Mouse (Mus musculus) ES-Bruce4 (cell line): ENCODE data around the gene Smpd2. TPM values are rescaled to one million over a fixed set of nuclear protein-coding genes. Genes with fewer than 3 reads are reported as not detected.

Source experiments
- H3K27ac ChIP-seq: 2 replicates; pipeline ENCODE4 v1.5.1; 2012; ENCODE audit warnings: low read length, inconsistent platforms; ENCODE audit not compliant: insufficient read depth
- H3K27me3 ChIP-seq: 2 replicates; pipeline ENCODE4 v1.6.1; 2012; ENCODE audit warnings: mild to moderate bottlenecking, low read length, inconsistent platforms; ENCODE audit not compliant: control insufficient read depth, poor library complexity, insufficient read depth, severe bottlenecking
- H3K36me3 ChIP-seq: 2 replicates; pipeline ENCODE4 v1.6.1; 2012; ENCODE audit warnings: inconsistent platforms, mild to moderate bottlenecking, low read length, moderate library complexity; ENCODE audit not compliant: control insufficient read depth, poor library complexity, insufficient read depth, severe bottlenecking
- H3K4me1 ChIP-seq: one replicate; pipeline ENCODE4 v1.8.1; 2011; ENCODE audit warnings: low read length; ENCODE audit not compliant: control insufficient read depth, insufficient read depth
- H3K4me3 ChIP-seq: 2 replicates; pipeline ENCODE4 v1.5.1; 2011; ENCODE audit warnings: low read depth, mild to moderate bottlenecking, low read length
- H3K9ac ChIP-seq: 2 replicates; pipeline ENCODE4 v1.6.1; 2012; ENCODE audit warnings: low read depth, mild to moderate bottlenecking, inconsistent platforms; ENCODE audit not compliant: poor library complexity, severe bottlenecking
- H3K9me3 ChIP-seq: replicated peaks from 2 replicates; pipeline ENCODE4 v1.6.1; 2012; ENCODE audit warnings: mild to moderate bottlenecking, low read length, inconsistent platforms; ENCODE audit not compliant: control insufficient read depth, poor library complexity, insufficient read depth, severe bottlenecking
- CTCF ChIP-seq: IDR thresholded peaks from one replicate; pipeline ENCODE4 v1.8.1; 2011; ENCODE audit warnings: low read depth, low read length
- EP300 ChIP-seq: IDR thresholded peaks from 2 replicates; pipeline ENCODE4 v1.6.1; 2011; ENCODE audit warnings: low read depth, low read length; ENCODE audit not compliant: insufficient read depth
- POLR2A ChIP-seq: IDR thresholded peaks from one replicate; pipeline ENCODE4 v1.8.1; 2011; ENCODE audit warnings: low read length; ENCODE audit not compliant: insufficient read depth
- polyA plus RNA-seq: library from polyadenylated mRNA; stranded (reverse); fragments of >200 nt; gene quantifications from 2 replicates; pipeline ENCODE4 v1.2.4, GENCODE M21; 2011; ENCODE audit warnings: low read depth; ENCODE audit not compliant: missing spikeins, insufficient read depth, insufficient read length

Smpd2 gene
- polyA plus RNA-seq, 1 experiment = 10.4 TPM

DNA sequence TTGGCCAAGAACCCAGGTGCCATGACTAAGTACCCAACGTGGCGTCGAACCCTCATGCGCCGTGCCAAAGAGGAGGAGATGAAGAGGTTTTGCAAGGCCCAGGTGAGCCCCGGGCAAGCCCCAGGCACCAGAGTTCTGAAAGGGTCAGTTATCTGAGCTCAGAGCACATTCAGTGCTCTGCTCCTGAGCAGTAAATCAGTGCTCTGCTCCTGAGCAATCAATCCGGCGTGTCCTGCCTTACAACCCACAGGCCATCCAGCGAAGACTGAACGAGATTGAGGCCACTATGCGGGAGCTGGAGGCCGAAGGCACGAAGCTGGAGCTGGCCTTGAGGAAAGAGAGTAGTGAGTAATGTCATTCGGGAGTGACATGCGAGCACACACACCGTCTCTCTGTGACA, 4.4 kb downstream of the Smpd2 start:
- no peaks in the 10 kb centered on the region for H3K36me3 ChIP-seq
- H3K9me3 ChIP-seq = no peaks in the 10 kb centered on the region
- no peaks in the 10 kb centered on the region for H3K4me1 ChIP-seq
- no peak overlapping the region for H3K27ac ChIP-seq
- H3K9ac ChIP-seq = no peak overlapping the region
- TF ChIP-seq CTCF (no peak), EP300 (no peak), POLR2A (no peak)
- no peaks in the 10 kb centered on the region for H3K27me3 ChIP-seq
- no peak overlapping the region for H3K4me3 ChIP-seq

DNA sequence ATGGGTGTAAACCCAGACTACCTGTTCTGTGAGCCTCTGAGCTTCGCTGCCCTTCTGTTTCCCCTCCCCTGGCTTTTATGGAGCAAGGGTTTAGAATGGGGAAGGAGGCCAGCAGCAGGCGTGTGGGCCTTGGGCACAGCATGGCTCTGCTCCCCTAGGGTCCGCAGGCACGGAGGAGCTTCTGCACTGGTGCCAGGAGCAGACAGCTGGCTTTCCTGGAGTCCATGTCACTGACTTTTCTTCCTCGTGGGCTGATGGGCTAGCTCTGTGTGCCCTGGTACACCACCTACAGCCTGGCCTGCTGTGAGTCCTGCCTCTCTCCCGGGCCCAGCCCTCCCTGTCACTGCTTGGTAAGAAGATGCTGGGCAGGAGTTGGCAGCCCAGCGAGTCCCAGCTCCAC, 7.7 kb downstream of the Smpd2 start:
- H3K9me3 ChIP-seq = no peaks in the 10 kb centered on the region
- no peak overlapping the region for H3K9ac ChIP-seq
- H3K4me1 ChIP-seq = no peaks in the 10 kb centered on the region
- H3K27me3 ChIP-seq = no peaks in the 10 kb centered on the region
- no peak overlapping the region for H3K4me3 ChIP-seq
- TF ChIP-seq POLR2A (no peak), EP300 (no peak), CTCF (no peak)
- H3K27ac ChIP-seq = no peak overlapping the region
- H3K36me3 ChIP-seq = no peaks in the 10 kb centered on the region

DNA sequence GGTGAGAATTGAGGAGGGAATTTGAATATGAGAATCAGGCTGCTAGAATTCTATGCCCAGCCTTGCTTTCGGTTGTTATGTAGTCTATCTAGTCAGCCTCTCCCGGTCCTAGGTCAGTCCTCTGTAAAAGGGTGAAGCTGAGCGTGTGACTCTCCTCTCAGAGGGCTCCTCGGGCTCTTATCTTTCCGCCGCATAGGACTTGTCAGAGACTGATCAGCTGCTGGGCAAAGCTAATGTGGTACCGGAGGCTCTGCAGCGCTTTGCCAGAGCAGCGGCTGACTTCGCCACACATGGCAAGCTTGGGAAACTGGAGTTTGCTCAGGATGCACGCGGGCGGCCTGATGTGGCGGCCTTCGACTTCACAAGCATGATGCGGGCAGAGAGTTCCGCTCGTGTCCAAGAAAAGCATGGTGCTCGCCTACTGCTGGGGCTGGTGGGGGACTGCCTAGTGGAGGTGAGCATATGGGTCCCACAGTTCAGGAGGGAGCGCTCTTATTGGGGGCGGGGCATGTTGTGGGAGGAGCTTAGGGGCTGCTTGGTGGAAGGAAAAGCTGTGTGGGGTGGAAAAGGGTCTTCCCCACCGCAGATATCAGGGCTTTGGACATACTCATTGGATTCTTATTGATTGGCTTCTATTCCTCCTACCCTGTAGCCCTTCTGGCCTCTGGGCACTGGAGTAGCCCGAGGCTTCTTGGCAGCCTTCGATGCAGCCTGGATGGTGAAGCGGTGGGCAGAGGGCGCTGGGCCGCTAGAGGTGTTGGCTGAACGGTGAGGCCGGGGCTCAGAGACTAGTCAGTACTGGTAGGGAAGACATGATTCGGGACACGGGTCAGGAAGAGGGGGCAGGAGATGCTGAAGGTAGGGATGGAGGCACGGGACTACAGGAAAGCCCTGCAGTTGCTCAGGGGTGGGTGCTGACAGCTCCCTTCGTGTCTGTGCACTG, 9.0 kb downstream of the Smpd2 start:
- Histone ChIP-seq H3K9me3 (no peaks in the 10 kb centered on the region), H3K4me1 (peaks cover 2% of the 10 kb centered on the region), H3K4me3 (peak overlapping the region; percentile 41), H3K36me3 (no peaks in the 10 kb centered on the region), H3K27ac (no peak overlapping the region), H3K9ac (no peak overlapping the region), H3K27me3 (no peaks in the 10 kb centered on the region)
- TF ChIP-seq EP300 (no peak), CTCF (no peak), POLR2A (no peak)

DNA sequence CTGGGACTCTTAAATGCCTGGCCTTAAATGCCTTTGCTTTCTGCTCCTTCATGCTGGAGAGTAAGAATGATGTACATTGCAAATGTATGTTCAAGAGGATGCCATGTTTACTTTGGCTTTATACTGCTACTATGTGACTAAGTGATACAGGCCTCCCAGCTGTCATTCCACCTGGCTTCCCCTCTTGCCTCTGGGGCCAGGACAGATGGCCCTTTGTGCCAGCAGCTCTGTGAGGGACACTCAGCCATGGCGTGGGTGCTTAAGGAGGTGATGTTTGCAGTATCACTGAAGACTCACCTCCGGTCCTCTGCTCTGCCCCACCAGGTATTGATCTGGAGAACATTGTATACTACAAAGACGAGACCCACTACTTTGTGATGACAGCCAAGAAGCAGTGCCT, 10.2 kb downstream of the Smpd2 start:
- Histone ChIP-seq H3K4me1 (peaks cover 2% of the 10 kb centered on the region), H3K9ac (no peak overlapping the region), H3K27me3 (no peaks in the 10 kb centered on the region), H3K27ac (no peak overlapping the region), H3K36me3 (no peaks in the 10 kb centered on the region), H3K9me3 (no peaks in the 10 kb centered on the region), H3K4me3 (no peak overlapping the region)
- TF ChIP-seq POLR2A (no peak), EP300 (no peak), CTCF (no peak)

DNA sequence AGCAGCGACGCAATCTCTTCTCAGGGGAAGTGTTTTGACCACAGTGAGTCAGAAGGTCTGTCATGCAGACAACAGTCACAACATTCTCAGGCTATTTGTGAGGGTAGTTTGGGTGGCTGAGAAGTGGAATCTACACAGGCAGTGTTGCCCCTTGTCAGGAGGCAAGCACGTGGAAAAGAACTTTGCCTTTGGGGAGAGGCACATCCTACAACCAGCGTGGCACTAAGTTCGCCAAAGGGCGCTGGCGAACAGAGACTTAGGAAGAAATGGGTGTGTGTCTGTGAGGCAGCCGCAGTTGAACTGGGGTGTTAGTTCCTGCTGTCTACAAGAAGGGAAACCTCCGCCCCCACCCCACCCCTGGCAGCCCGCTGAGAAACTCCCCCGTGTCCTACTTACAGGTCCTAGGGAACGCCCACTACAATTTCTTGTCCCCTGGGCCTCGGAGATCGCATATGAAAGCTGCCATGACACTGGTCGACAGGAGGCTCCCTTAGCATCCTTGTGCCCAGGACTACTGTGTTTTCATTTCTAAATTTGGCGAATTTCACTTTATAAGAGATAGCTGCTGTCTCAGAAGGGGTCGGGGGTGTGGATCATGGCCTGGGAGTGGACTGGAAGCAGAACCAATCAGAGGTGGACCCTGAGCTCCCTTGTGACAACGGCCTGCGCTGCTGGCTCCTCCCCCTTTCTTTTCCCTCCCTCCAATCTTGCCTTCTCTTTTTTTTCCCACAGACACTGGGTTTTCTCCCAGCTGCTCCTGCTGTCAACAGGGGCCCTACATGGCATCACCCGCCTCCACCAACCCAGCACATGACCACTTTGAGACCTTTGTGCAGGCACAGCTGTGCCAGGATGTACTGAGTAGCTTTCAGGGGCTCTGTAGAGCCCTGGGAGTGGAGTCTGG, 12.6 kb downstream of the Smpd2 start:
- peak overlapping the region; percentile 69 for H3K9ac ChIP-seq
- peak overlapping the region; percentile 82 for H3K4me3 ChIP-seq
- no peak for TF ChIP-seq EP300
- TF ChIP-seq POLR2A = no peak
- no peak for TF ChIP-seq CTCF
- 0 out of 2 replicates have a peak overlapping the region, but pooled peaks have one; percentile 12 for H3K27ac ChIP-seq
- H3K36me3 ChIP-seq = no peaks in the 10 kb centered on the region
- no peaks in the 10 kb centered on the region for H3K9me3 ChIP-seq
- H3K4me1 ChIP-seq = peaks cover 5% of the 10 kb centered on the region
- H3K27me3 ChIP-seq = no peaks in the 10 kb centered on the region
